Mouse (Mus musculus) MN1 (cell line): ENCODE measurements at regions not wholly inside any gene's neighbourhood (a gene's known extent, or its start where the extent isn't known, plus 50 kb on each side); places are given as distances from the start of the nearest gene placed in this dataset.
"Not testable (repeated sequence)": the region's sequence is repeated elsewhere in the genome, so short reads cannot be mapped to it uniquely, and the experiment has no call there.

Source experiments
- DNase-seq: peaks from one replicate; pipeline ENCODE4 v3.0.0-alpha.2; 2016; ENCODE audit warnings: low spot score

GRCm38 (mm10) chr15:32749971-32750370 lies 505.4 kb downstream of the Sema5a start:
- no peak for DNase-seq

GRCm38 (mm10) chr15:32751991-32752390 lies 507.4 kb downstream of the Sema5a start:
- no peak for DNase-seq

GRCm38 (mm10) chr15:32760141-32760540 lies 515.5 kb downstream of the Sema5a start:
- no peak for DNase-seq

- peak; percentile 27 for DNase-seq
These were observed 521.5 kb downstream of the Sema5a start for GRCm38 (mm10) chr15:32766011-32766701.

- no peak for DNase-seq
These were observed 522.3 kb downstream of the Sema5a start for GRCm38 (mm10) chr15:32766746-32767471.

GRCm38 (mm10) chr15:32778226-32778598 lies 533.6 kb downstream of the Sema5a start:
- not testable (repeated sequence) for DNase-seq

- DNase-seq: not testable (repeated sequence)
These were observed 534.1 kb downstream of the Sema5a start for GRCm38 (mm10) chr15:32778599-32779273.

- DNase-seq: not testable (repeated sequence)
These were observed 534.6 kb downstream of the Sema5a start for GRCm38 (mm10) chr15:32779274-32779615.

GRCm38 (mm10) chr15:32781609-32782008 lies 537.0 kb downstream of the Sema5a start:
- not testable (repeated sequence) for DNase-seq

- no peak for DNase-seq
These were observed 554.6 kb downstream of the Sema5a start for GRCm38 (mm10) chr15:32799222-32799621.

- DNase-seq: no peak
These were observed 566.4 kb downstream of the Sema5a start for GRCm38 (mm10) chr15:32810849-32811632.

- DNase-seq: no peak
These were observed 595.4 kb downstream of the Sema5a start for GRCm38 (mm10) chr15:32839966-32840365.
